Mouse (Mus musculus) NIH3T3 (cell line): ENCODE data around the gene Rpl29.
A peak's percentile ranks its signal among the peaks of the same experiment; 100 is the strongest.

Experiments
- DNase-seq: peaks from one replicate; pipeline ENCODE4 v3.0.0-alpha.2; 2012; ENCODE audit warnings: low read depth

Rpl29 gene

GRCm38 (mm10) chr9:106417841-106418625, 11.2 kb upstream of the Rpl29 start:
- DNase-seq, result peak; percentile 94

GRCm38 (mm10) chr9:106420608-106421007, 8.6 kb upstream of the Rpl29 start:
- DNase-seq, result no peak

- DNase-seq, result no peak
Observed at GRCm38 (mm10) chr9:106421033-106421864, 8.0 kb upstream of the Rpl29 start.

- peak; percentile 93 for DNase-seq
Observed at GRCm38 (mm10) chr9:106421865-106422160, 7.4 kb upstream of the Rpl29 start.

- DNase-seq, result no peak
Observed at GRCm38 (mm10) chr9:106428719-106429220, 484 bp upstream of the Rpl29 start.

GRCm38 (mm10) chr9:106430015-106430264, 686 bp downstream of the Rpl29 start:
- no peak for DNase-seq

- no peak for DNase-seq
Observed at GRCm38 (mm10) chr9:106433389-106433788, 4.1 kb downstream of the Rpl29 start.

GRCm38 (mm10) chr9:106436566-106436965, 7.3 kb downstream of the Rpl29 start:
- DNase-seq, result no peak

GRCm38 (mm10) chr9:106442680-106443079, 13.4 kb downstream of the Rpl29 start:
- DNase-seq, result no peak

- DNase-seq, result no peak
Observed at GRCm38 (mm10) chr9:106444836-106445235, 15.6 kb downstream of the Rpl29 start.

- DNase-seq, result peak; percentile 94
Observed at GRCm38 (mm10) chr9:106447348-106447747, 18.1 kb downstream of the Rpl29 start, which contains the start of the genes Abhd14b and Abhd14a. Gene Abhd14b, plus strand, starts transcription at chr9:106447459. Gene Abhd14a, minus strand, starts transcription at chr9:106447678.

GRCm38 (mm10) chr9:106447951-106448350, 18.7 kb downstream of the Rpl29 start:
- no peak for DNase-seq

- DNase-seq, result peak; percentile 49
Observed at GRCm38 (mm10) chr9:106448498-106449031, 19.3 kb downstream of the Rpl29 start.

GRCm38 (mm10) chr9:106449947-106450346, 20.7 kb downstream of the Rpl29 start:
- no peak for DNase-seq

GRCm38 (mm10) chr9:106450661-106451060, 21.4 kb downstream of the Rpl29 start:
- peak; percentile 95 for DNase-seq

- DNase-seq, result no peak
Observed at GRCm38 (mm10) chr9:106451298-106451697, 22.0 kb downstream of the Rpl29 start.

GRCm38 (mm10) chr9:106451899-106452298, 22.6 kb downstream of the Rpl29 start:
- no peak for DNase-seq

- DNase-seq, result no peak
Observed at GRCm38 (mm10) chr9:106452351-106452750, 23.1 kb downstream of the Rpl29 start.

- peak; percentile 60 for DNase-seq
Observed at GRCm38 (mm10) chr9:106452821-106453220, 23.6 kb downstream of the Rpl29 start.

GRCm38 (mm10) chr9:106453271-106454070, 24.2 kb downstream of the Rpl29 start, which contains the start of gene Pcbp4:
Gene Pcbp4, plus strand, starts transcription at chr9:106453291.
- DNase-seq, result peak; percentile 88

GRCm38 (mm10) chr9:106454071-106454761, 25.0 kb downstream of the Rpl29 start:
- DNase-seq, result peak; percentile 37
